Mouse (Mus musculus): ENCODE results near the gene Olfr419.

- TF ChIP-seq CTCF (IDR thresholded peaks at IDR 0.05; ENCODE audit: control insufficient read depth, insufficient read depth, insufficient replicate concordance, low read depth, low read length) (no peak), POLR2A (IDR thresholded peaks at IDR 0.05; ENCODE audit: control insufficient read depth, low read depth, low read length) (no peak)
These were observed 16.0 kb upstream of the Olfr419 start for GRCm38 (mm10) chr1:174267816-174268215.
